Mouse (Mus musculus): ENCODE measurements around the gene Tspan14. TPM values are rescaled to one million over a fixed set of nuclear protein-coding genes. Genes with fewer than 3 reads are reported as not detected.

The Tspan14 gene
- polyA plus RNA-seq, 1 experiment from 2014 or later, result 87.6 TPM

DNA sequence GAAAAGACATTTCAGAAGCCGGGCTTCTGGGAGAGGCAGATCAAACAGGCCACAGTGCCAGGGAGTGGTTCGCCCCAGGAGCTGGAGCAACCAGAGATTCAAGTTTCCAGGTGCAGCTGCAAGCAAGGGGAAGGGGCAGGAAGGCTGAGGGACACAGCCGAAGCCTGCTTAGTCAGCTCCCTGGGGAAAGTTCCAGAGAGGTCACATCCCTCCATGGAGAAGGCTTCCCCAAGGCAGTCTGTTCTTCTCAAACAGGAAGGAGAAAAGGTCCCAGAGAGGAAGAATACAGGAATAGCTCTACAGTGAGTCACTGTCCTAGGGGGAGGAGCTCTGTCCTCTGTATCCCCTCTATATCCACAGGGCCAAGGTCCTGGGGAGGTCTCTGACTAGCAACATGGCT, 51.9 kb downstream of the Tspan14 start:
- WGBS, result 50% methylated on average over 3 of the region's 3 CpGs

DNA sequence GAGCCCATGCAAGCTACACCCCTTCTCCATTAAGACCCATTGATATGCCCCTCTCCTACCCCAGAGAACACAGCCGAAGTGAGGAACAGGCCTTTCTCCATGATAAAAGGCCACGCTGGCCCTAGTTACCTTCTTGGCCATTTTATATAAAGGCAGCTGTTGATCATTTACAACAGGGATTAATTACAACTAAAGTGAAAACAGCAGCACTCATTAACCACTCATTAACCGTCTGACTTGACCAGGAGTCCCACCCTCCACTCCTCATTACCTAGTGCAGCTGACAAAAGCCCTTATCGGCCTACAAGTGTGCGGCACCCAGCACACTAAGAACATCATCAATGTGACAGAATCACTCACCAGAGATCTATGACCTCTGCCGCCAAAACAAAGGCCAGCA, 52.9 kb downstream of the Tspan14 start:
- no peak overlapping the region for H3K4me3 ChIP-seq
- no peak overlapping the region for H3K27ac ChIP-seq
- no peak overlapping the region for H3K9ac ChIP-seq
- no peak for ATAC-seq (ENCODE audit: insufficient number of reproducible peaks, insufficient read depth, low FRiP score, low TSS enrichment, low read depth)
- H3K27me3 ChIP-seq, result no peaks in the 10 kb centered on the region
- H3K4me1 ChIP-seq, result peaks cover 5% of the 10 kb centered on the region
- H3K36me3 ChIP-seq, result peaks cover 71% of the 10 kb centered on the region
- no peak overlapping the region for H3K4me2 ChIP-seq
- 77% methylated on average over 6 of the region's 6 CpGs for WGBS
- no peaks in the 10 kb centered on the region for H3K9me3 ChIP-seq

More for the DNA sequence above, 51.9 kb downstream of the Tspan14 start:
- no peak for ATAC-seq (ENCODE audit: insufficient number of reproducible peaks, insufficient read depth, low FRiP score, low TSS enrichment, low read depth)
- H3K36me3 ChIP-seq, result peaks cover 61% of the 10 kb centered on the region
- H3K4me1 ChIP-seq, result peaks cover 5% of the 10 kb centered on the region
- 0 out of 2 replicates have a peak overlapping the region, but pooled peaks have one; percentile 3 for H3K9ac ChIP-seq
- no peaks in the 10 kb centered on the region for H3K9me3 ChIP-seq
- no peak overlapping the region for H3K4me3 ChIP-seq
- peak overlapping the region; percentile 33; the same call in 1 of the 2 replicates for H3K27ac ChIP-seq
- no peaks in the 10 kb centered on the region for H3K27me3 ChIP-seq
- no peak overlapping the region for H3K4me2 ChIP-seq

DNA sequence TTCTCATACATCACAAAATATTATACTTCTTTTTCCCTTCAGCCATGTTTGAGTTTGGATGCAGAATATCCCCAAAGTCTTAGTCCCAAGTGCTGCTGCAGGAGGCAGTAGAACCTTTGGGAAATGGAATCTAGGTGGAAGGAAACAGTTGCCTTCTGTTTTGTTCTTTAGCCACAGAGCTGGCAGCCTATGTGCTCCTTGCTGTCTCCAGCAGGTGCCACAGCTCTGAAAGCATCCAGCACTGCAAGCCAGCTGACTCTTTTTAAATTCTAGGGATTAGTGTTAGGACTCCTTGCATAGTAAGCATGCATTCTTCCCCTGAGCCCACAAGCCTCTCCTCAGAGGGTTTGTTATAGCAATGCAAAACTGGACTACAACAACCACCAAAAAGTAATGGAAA, 55.1 kb downstream of the Tspan14 start:
- Histone ChIP-seq H3K9ac (no peak overlapping the region), H3K36me3 (peaks cover 88% of the 10 kb centered on the region), H3K4me1 (peaks cover 5% of the 10 kb centered on the region), H3K4me2 (no peak overlapping the region), H3K27me3 (no peaks in the 10 kb centered on the region), H3K9me3 (no peaks in the 10 kb centered on the region), H3K4me3 (no peak overlapping the region), H3K27ac (no peak overlapping the region)
- ATAC-seq (ENCODE audit: insufficient number of reproducible peaks, insufficient read depth, low FRiP score, low TSS enrichment, low read depth), result no peak

DNA sequence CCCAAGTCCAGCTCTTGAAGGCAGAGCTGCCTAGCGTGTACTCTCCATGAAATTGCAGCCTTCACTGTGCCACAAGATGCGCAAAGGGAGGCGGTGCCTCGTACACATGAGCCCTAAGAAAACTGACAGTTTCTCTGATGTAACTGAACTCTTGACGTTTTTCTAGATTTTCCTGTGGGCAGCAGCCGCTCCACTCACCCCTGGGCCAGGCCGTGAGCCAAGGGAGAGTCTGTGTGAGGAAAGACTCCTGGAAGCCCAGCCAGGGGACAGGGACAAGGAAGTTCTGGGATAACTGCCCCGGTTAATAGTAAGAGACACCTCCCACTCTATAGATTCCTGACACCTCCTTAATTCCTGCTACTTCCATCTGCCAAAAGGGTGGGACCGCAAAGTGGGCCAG, 57.8 kb downstream of the Tspan14 start:
- Histone ChIP-seq H3K27me3 (no peaks in the 10 kb centered on the region), H3K4me2 (no peak overlapping the region), H3K9ac (no peak overlapping the region), H3K4me1 (no peaks in the 10 kb centered on the region), H3K36me3 (peaks cover 81% of the 10 kb centered on the region), H3K4me3 (no peak overlapping the region), H3K27ac (no peak overlapping the region), H3K9me3 (no peaks in the 10 kb centered on the region)
- no peak for ATAC-seq (ENCODE audit: insufficient number of reproducible peaks, insufficient read depth, low FRiP score, low TSS enrichment, low read depth)
- WGBS, result 92% methylated on average over 9 of the region's 9 CpGs

DNA sequence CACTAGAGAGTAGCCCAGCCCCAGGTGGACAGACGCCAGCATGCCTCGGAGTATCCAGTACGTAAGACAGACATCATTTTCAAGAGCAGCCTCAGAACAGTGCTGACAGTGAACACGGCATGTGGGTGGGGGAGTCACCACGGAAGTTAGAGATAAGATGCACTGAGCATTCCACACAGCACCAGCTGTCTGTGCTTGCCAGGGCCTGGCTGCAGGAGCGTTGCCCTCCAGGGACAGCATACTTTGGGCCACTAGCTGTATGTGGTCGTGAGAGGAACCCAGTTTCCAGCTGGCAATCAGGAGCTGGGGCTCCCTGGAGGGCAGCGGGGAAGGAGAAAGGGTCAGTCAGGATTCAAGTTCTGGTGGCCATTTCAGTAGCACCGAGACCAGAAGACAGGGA, 59.8 kb downstream of the Tspan14 start:
- Histone ChIP-seq H3K4me1 (no peaks in the 10 kb centered on the region), H3K9ac (no peak overlapping the region), H3K27me3 (no peaks in the 10 kb centered on the region), H3K9me3 (no peaks in the 10 kb centered on the region), H3K36me3 (peaks cover 75% of the 10 kb centered on the region), H3K27ac (no peak overlapping the region), H3K4me3 (no peak overlapping the region), H3K4me2 (no peak overlapping the region)
- WGBS, result 81% methylated on average over 9 of the region's 9 CpGs
- no peak for ATAC-seq (ENCODE audit: insufficient number of reproducible peaks, insufficient read depth, low FRiP score, low TSS enrichment, low read depth)

DNA sequence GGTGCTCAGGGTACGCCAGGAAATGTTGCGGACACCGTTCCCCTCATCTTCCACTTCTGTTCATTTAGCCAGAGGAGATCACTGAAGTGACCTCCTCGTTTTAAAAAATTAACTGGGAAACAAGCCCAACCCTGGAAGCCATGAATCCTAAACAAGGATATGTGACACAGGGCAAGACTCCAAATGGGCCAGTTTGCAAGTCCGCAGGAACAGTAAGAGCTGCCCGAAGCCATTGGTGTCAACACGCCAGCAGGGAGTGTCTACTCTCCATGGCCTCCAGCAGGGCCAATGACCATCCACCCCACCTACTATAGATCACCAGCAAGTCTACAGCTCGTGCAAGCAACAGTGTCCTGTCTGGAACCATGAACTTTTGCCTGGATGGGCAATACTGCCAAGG, 60.8 kb downstream of the Tspan14 start:
- H3K4me2 ChIP-seq, result no peak overlapping the region
- H3K27ac ChIP-seq, result no peak overlapping the region
- H3K36me3 ChIP-seq, result peaks cover 65% of the 10 kb centered on the region
- 92% methylated on average over 8 of the region's 8 CpGs for WGBS
- no peak overlapping the region for H3K9ac ChIP-seq
- H3K4me1 ChIP-seq, result no peaks in the 10 kb centered on the region
- no peak for ATAC-seq (ENCODE audit: insufficient number of reproducible peaks, insufficient read depth, low FRiP score, low TSS enrichment, low read depth)
- H3K9me3 ChIP-seq, result no peaks in the 10 kb centered on the region
- no peak overlapping the region for H3K4me3 ChIP-seq
- H3K27me3 ChIP-seq, result no peaks in the 10 kb centered on the region

DNA sequence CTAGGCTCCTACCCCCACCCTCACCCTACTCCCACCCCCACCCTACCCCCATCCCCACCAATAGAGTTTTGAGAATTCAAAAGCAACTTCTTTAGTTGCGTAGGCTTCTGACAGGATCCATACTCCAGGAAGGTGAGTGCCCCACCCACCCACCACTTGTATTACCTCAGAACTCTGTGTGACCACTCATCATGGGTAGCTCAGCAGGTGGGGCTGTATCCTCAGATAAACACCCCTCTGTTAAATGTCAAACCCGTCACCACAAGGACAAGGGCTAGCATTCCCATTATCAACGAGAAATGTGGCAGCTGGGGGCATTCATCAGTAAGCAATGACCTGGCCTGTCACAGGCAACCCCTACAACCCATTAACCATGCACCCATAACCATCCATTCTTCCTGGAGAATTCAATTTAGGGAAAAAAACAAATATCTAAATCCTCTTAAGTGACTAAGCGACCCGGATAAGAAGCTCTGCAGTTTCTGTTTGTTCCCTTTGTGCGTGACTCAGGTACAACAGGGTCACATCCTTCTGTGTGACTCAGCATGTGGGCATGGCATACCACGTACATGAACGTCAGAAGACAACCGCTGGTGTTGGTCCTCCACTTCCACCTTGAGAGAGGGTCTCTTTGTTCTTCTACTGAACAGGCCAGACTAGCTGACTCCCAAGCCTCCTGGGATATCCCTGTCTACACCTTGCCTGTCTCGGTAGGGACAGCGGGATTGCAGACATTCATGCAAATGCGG, 64.1 kb downstream of the Tspan14 start:
- Histone ChIP-seq H3K9ac (no peak overlapping the region), H3K27me3 (no peaks in the 10 kb centered on the region), H3K4me1 (no peaks in the 10 kb centered on the region), H3K36me3 (peaks cover 32% of the 10 kb centered on the region), H3K9me3 (no peaks in the 10 kb centered on the region), H3K27ac (no peak overlapping the region), H3K4me2 (no peak overlapping the region), H3K4me3 (no peak overlapping the region)
- ATAC-seq (ENCODE audit: insufficient number of reproducible peaks, insufficient read depth, low FRiP score, low TSS enrichment, low read depth), result no peak
- WGBS, result 83% methylated on average over 12 of the region's 12 CpGs

DNA sequence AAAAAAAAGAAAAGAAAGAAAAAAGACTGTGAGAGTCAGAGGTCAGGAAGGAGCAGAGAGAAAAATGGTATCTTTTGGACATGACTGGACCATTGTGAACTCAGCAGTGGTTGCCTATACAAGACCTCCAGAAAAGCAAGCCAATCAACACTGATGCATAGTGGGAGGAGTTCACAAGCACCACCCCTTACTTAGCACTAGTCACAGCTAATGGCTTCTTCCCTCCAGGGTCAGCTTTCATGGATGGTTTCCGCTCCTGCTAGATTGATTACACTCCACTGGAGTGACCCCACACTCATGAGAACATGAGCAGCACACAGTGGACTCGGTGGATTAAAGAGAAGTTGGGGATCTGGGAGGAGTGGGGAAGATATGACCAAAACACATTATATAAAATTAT, 66.3 kb downstream of the Tspan14 start:
- no peak overlapping the region for H3K4me2 ChIP-seq
- peaks cover 12% of the 10 kb centered on the region; the same call in 1 of the 2 replicates for H3K36me3 ChIP-seq
- H3K4me1 ChIP-seq, result no peaks in the 10 kb centered on the region
- no peak overlapping the region for H3K9ac ChIP-seq
- H3K27ac ChIP-seq, result no peak overlapping the region
- H3K27me3 ChIP-seq, result no peaks in the 10 kb centered on the region
- 47% methylated on average over 2 of the region's 2 CpGs for WGBS
- H3K4me3 ChIP-seq, result no peak overlapping the region
- H3K9me3 ChIP-seq, result no peaks in the 10 kb centered on the region
- ATAC-seq (ENCODE audit: insufficient number of reproducible peaks, insufficient read depth, low FRiP score, low TSS enrichment, low read depth), result no peak

DNA sequence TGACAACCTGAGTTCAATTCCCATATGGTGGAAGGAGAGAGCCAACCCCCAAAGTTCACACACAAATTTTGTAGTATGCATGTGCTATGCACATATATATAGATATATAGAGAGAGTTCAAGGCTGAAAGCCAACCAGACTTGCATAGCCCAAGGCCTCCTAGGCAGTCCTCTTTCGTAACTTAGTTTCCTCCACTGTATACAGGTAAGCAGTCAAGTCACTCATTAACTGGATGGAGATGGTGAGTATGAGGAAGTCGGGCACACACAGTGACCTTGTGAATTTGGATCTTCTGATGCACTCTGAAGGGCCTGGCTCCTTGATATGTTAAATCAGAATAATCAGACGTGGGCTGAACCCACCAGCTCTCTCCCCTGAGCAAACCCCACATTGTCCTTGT, 68.7 kb downstream of the Tspan14 start:
- H3K9ac ChIP-seq, result no peak overlapping the region
- peaks cover 17% of the 10 kb centered on the region for H3K4me1 ChIP-seq
- H3K4me3 ChIP-seq, result no peak overlapping the region
- H3K27me3 ChIP-seq, result no peaks in the 10 kb centered on the region
- no peak for ATAC-seq (ENCODE audit: insufficient number of reproducible peaks, insufficient read depth, low FRiP score, low TSS enrichment, low read depth)
- H3K36me3 ChIP-seq, result peaks cover 4% of the 10 kb centered on the region; the same call in 1 of the 2 replicates
- 82% methylated on average over 3 of the region's 3 CpGs for WGBS
- H3K27ac ChIP-seq, result no peak overlapping the region
- no peaks in the 10 kb centered on the region for H3K9me3 ChIP-seq
- H3K4me2 ChIP-seq, result no peak overlapping the region

DNA sequence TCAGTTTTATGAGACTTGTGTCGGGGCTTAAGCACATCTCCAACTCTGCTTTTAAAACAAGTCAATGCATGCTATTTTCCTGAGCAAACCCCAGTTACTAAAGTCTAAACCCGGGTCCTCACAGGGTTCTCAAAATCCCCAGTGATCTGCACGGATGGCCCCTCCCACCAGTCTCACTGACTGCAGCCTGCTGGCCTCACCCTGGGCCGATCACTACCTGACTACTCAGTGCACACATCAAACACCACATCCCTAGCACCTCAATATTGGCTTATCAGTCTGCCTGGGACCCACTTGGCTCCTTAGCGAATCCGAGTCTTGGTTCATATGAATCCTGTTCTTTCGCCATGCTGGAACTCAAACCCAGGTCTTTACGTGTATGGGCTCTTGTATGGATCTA, 70.9 kb downstream of the Tspan14 start:
- Histone ChIP-seq H3K27ac (no peak overlapping the region), H3K4me2 (no peak overlapping the region), H3K36me3 (no peaks in the 10 kb centered on the region), H3K9ac (no peak overlapping the region), H3K27me3 (no peaks in the 10 kb centered on the region), H3K4me1 (peaks cover 17% of the 10 kb centered on the region), H3K4me3 (no peak overlapping the region), H3K9me3 (no peaks in the 10 kb centered on the region)
- 70% methylated on average over 8 of the region's 8 CpGs for WGBS
- no peak for ATAC-seq (ENCODE audit: insufficient number of reproducible peaks, insufficient read depth, low FRiP score, low TSS enrichment, low read depth)

DNA sequence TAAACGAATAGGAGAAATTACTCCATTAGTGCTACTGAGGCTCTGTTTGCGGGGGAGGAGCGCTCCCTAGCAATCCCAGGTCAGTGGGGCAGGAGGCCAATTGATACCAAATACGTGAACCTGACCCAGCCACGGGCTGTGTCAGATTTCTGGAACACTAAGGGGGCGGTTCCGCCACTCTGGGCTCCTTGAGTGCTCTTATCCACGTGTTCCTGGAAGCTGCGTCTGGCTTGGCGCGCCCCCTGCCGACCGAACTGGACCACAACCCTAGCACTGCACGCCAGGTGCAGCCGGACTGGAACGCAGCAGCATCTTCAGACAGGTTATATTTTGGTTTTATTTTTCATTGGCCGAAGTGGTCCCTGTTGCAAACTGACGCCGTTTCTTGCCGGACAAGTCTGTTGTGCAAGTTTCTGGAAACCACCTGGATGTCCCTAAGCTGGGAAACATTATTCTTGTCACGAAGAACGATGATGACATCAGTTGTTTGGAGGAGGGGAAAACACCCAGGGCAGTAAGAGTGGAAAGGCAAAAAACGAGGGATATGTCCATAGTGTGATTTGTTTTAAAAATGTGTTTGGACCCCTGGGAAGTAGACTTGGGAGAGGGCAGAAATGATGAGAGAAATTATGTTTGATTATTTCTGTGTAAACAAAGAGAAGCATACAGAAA, 71.9 kb downstream of the Tspan14 start:
- peak overlapping the region; percentile 64 for H3K27ac ChIP-seq
- H3K27me3 ChIP-seq, result no peaks in the 10 kb centered on the region
- peak; percentile 57 for ATAC-seq (ENCODE audit: insufficient number of reproducible peaks, insufficient read depth, low FRiP score, low TSS enrichment, low read depth)
- 0 out of 2 replicates have a peak overlapping the region, but pooled peaks have one; percentile 52 for H3K9ac ChIP-seq
- H3K9me3 ChIP-seq, result no peaks in the 10 kb centered on the region
- H3K4me1 ChIP-seq, result peaks cover 17% of the 10 kb centered on the region
- peak overlapping the region; percentile 61 for H3K4me2 ChIP-seq
- 10% methylated on average over 23 of the region's 23 CpGs for WGBS
- no peaks in the 10 kb centered on the region for H3K36me3 ChIP-seq
- peak overlapping the region; percentile 31 for H3K4me3 ChIP-seq

DNA sequence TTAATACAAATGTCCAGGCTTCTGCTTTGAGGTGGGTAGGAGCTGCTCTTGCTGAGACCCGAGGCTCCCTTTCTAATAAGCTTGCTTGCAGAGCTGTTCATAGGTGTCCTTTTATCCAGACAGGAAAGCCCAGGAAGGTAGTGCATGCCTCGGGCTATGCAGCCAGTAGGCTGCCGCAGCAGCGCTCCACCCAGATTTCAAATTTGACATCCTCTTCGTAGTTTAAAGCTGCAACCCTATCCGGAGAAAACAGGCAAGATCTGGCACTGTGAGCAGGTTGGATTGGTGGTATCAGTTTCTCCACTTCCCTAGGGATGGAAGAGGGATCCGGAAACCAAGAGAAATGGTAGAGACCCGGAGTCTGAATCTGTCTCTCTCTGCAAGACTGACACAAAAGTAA, 72.7 kb downstream of the Tspan14 start:
- H3K9me3 ChIP-seq, result no peaks in the 10 kb centered on the region
- no peaks in the 10 kb centered on the region for H3K36me3 ChIP-seq
- peaks cover 17% of the 10 kb centered on the region for H3K4me1 ChIP-seq
- H3K27ac ChIP-seq, result peak overlapping the region; percentile 64; the same call in 1 of the 2 replicates
- no peaks in the 10 kb centered on the region for H3K27me3 ChIP-seq
- WGBS, result 21% methylated on average over 8 of the region's 8 CpGs
- ATAC-seq (ENCODE audit: insufficient number of reproducible peaks, insufficient read depth, low FRiP score, low TSS enrichment, low read depth), result no peak
- H3K4me3 ChIP-seq, result peak overlapping the region; percentile 31; the same call in 1 of the 2 replicates
- H3K9ac ChIP-seq, result 0 out of 2 replicates have a peak overlapping the region, but pooled peaks have one; percentile 21
- peak overlapping the region; percentile 61 for H3K4me2 ChIP-seq
